Mouse (Mus musculus) thymus, postnatal 36 days (tissue): ENCODE results near the gene Gm49721.
"Not testable (repeated sequence)": the region's sequence is repeated elsewhere in the genome, so short reads cannot be mapped to it uniquely, and the experiment has no call there.

Source experiments
- DNase-seq, 2 experiments: peaks; one replicate each; pipeline ENCODE4 v3.0.0; 2022; ENCODE audit warnings: mixed read lengths in 2 of 2

Gm49721 gene

GRCm38 (mm10) chr17:6978287-6979248 lies at the start of gene Gm49721:
Gene Gm49721, plus strand, starts transcription at chr17:6978904.
- peak; percentile 73 to 83 for DNase-seq

GRCm38 (mm10) chr17:6931625-6932024 lies 47.1 kb upstream of the Gm49721 start:
- not testable (repeated sequence) for DNase-seq

GRCm38 (mm10) chr17:6942560-6942959 lies 36.1 kb upstream of the Gm49721 start:
- DNase-seq = not testable (repeated sequence)

GRCm38 (mm10) chr17:6947637-6947983 lies 31.1 kb upstream of the Gm49721 start:
- DNase-seq = not testable (repeated sequence)

DNA sequence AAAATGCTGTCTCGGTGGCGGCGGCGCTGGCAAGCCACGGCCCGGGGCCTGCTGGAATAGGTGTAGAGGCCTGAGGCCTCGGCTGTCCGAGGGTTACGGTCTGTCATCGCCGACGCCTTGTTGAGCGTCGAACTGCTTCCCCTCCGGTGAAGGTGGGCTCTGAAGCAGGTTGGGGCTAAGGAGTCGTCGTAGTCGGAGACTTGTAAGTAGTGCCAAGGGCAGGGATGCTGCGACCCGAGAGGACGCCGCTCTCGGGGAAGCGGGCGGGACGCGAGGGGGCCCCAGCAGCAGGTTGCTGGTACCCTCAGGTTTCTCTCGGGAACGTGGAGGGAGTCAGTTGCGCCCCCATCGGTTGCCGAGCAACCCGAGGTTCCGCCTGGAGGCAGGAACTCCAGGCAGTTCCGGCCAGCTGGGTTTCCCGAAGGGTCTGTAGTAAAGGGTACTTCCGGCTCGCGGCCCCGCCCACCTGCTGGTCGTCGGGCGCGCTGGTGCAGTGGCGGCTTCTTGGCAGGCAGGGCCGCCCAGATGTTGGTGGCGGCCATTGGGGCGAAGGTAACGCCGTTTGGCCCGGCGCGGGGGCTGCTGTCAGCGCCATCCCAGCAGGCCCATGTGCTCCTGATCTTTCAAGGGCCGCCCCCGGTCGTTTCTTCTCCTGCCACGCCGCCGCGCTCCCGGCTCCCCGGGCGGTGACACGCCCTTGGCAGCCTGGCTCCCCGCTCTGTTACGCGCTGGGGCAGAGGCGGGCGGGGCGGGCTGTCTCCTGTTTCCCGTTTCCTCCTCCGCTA lies 30.5 kb upstream of the Gm49721 start, which contains the start of gene Rsph3b:
Gene Rsph3b, minus strand, starts transcription at position 699 of the 785 bp plus-strand sequence.
- peak; percentile 86 to 88 for DNase-seq

DNA sequence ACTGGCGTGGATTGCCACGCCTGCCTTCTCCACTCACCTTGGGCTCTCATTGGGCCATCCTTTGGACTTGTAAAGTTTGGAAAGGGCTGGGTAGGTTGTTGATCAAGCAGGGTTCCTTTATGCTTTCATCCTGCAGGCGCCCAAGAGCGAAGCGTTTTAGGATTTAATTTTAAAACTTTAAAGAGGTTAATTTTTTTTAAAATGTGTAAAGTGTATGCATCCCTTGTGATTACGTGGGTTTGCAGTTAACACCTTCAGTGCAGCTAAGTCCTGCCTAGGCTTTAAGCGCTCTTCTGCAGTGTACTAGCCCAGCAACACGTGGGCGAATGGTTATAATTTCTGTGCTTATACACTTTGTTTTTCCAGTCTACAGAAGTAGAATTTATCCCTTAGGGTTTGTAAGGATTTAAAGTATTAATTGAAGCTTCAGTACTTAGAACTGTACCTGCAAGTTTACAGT lies 29.9 kb upstream of the Gm49721 start:
- DNase-seq = not testable (repeated sequence)

DNA sequence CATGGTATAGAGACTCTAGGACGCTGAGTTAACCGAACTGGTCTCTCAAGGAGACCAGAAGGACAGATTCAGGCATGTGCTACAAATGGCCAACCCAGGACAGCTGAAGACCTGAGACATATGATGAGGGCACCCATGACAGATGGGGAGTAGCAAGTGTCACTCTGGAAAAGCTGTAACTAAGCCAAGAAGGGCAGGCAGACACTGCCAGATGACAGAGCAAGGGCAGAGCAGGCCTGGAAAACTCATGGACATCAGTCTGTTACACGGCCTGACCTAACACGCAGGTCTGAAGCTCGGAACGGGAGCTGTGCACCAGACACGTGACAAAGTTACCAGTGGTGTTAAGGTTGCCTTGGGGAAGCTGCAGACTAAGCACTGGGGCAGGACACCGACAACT lies 19.8 kb upstream of the Gm49721 start:
- DNase-seq = not testable (repeated sequence)

- DNase-seq = not testable (repeated sequence)
Observed at GRCm38 (mm10) chr17:6959543-6960259, 19.0 kb upstream of the Gm49721 start.

DNA sequence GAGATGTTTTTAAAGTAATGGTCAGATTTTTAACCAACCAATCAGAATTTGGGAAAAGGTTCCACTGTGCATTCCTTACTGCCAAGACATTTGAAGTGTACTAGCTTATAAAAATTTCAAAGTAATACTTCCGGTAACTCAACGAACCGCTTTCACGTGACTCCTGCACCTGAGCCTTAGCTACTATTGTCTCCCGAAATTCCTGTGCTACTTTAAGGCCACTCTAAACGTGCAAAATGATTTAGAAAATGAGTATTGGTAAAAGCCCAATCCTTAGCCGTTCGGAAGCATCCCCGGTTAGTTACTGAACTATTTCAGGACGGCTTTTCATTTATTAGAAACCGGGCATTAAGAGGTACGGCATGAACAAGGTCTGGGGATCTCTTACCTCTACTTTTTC lies 18.4 kb upstream of the Gm49721 start:
- not testable (repeated sequence) for DNase-seq

- peak; percentile 70 to 73 for DNase-seq
Observed at GRCm38 (mm10) chr17:6960776-6961175, 17.9 kb upstream of the Gm49721 start, which contains the start of gene Tagap1. Gene Tagap1, minus strand, starts transcription at chr17:6961156.

- DNase-seq = peak; percentile 37 to 51
Observed at GRCm38 (mm10) chr17:6961181-6962000, 17.3 kb upstream of the Gm49721 start.

GRCm38 (mm10) chr17:6962339-6962738 lies 16.4 kb upstream of the Gm49721 start:
- peak; percentile 18 to 22 for DNase-seq

DNA sequence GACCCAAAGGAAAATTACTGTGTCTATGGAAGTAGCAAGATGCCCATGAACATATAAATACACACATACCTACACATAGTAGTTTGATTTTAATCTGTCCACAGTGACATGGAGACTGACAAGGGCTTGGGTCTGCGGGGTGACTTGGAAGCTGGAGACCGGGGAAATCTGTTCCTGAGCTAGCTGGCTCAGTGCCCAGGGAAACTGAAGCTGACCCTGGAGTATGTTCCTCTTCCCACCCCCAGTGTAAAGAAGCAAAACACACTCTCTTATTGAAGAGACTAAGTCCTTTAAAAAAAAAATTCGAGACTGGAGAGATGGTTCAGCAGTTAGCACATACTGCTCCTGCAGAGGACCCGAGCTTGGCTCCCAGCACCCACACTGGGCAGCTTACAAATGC lies 15.8 kb upstream of the Gm49721 start:
- DNase-seq = not testable (repeated sequence)

DNA sequence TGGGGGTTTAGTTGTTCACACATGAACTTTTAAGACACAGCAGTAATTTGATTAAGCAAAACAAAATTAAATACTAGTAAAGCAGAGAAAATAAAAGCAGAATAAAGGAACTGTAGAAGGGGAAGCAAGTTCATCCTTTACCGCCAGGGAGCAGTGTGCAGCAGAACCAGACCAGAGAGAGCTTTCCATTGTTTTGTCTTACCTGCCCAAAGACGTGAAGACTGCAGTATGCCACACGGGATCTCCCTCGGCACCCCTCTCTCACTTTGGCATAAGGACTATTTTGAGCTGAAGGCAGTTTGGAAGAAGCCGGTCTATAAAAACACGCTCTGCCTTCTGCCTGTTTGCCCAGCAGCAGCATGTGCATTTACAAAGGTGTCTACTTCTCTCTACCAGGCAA lies 13.3 kb upstream of the Gm49721 start:
- DNase-seq = peak; percentile 41 to 42

DNA sequence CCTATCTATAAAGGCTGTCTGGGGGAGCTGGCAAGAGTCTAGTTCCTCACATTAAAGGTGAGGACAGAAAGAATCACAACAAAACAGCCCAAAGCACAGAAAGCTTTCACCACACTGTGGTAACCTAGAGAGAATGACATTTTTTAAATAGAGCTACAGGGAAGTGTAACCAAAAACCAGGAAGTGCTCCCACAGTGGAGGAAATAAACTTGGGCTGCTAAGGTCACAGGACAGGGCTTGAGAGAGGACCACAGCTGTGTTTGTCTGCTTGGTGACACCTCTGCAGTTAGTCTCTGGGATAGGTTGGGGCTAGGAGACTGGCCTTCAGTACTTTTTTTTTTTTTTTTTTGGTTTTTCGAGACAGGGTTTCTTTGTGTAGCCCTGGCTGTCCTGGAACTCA lies 11.0 kb upstream of the Gm49721 start:
- DNase-seq = not testable (repeated sequence)

- DNase-seq = not testable (repeated sequence)
Observed at GRCm38 (mm10) chr17:6970334-6970733, 8.4 kb upstream of the Gm49721 start, which contains the start of gene Rnaset2b. Gene Rnaset2b, plus strand, starts transcription at chr17:6970634.

- DNase-seq = not testable (repeated sequence)
Observed at GRCm38 (mm10) chr17:6971238-6971637, 7.5 kb upstream of the Gm49721 start.

DNA sequence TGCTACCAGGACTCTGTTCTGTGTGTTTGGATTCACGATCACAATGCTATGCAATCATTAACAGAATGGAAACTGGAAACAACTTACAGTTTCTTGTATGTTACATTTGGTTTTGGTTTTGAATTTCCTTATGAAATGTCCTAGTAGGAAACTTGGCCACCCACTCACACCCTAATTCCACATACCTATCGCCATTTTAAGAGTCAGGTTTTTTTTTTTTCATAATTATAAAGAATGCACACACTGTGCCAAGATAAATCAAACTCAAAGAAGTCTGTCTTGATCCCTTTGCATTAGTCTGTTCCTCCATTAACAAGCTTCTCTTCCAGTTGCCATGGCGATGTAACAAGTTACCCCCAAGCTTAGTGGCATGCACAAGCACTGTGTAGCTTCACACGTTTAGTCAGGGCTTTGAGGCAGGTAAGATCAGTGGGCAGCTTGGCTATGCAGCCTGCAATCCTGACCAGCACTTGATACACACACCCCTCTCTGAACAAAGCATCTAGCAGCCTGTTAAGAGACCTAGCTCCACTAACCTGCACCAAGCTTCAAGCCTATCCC lies 5.8 kb upstream of the Gm49721 start:
- DNase-seq = not testable (repeated sequence)

- not testable (repeated sequence) for DNase-seq
Observed at GRCm38 (mm10) chr17:6974985-6975384, 3.7 kb upstream of the Gm49721 start.

GRCm38 (mm10) chr17:6979380-6979779 lies 676 bp downstream of the Gm49721 start:
- DNase-seq = not testable (repeated sequence)

DNA sequence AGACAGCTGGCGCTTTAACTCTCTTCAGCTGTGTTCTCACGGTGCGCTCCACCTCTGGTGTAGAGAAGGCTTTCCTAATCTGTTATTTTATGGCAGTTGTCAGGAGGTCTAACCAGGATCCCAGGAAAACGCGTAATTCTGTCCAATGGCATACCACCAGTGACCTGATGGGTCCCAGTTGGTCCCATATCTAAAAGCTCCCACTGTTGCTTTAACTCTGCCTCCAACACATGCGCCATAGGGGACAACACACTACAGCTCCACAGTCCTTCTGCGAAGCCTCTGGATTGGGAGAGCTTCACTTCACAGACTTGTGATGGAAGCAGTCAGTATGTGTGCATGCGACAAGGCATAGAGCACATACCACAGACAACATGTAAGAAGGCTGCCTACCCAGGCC lies 1.4 kb downstream of the Gm49721 start:
- DNase-seq = not testable (repeated sequence)
